Mouse (Mus musculus) T-helper 2 cell (primary cell): ENCODE measurements around the gene Fuom.

ENCODE experiments used
- in situ Hi-C: fragments of 300-600 bp; cut with MboI, MseI; formaldehyde crosslinking; loops from one replicate; pipeline ENCODE4 v1.15.1; 2025; ENCODE audit warnings: high pct_unique_total_duplicates

Fuom gene

GRCm38 (mm10) chr7:140104009-140104408 lies 1.8 kb upstream of the Fuom start:
- in situ Hi-C loops: no loop called here

DNA sequence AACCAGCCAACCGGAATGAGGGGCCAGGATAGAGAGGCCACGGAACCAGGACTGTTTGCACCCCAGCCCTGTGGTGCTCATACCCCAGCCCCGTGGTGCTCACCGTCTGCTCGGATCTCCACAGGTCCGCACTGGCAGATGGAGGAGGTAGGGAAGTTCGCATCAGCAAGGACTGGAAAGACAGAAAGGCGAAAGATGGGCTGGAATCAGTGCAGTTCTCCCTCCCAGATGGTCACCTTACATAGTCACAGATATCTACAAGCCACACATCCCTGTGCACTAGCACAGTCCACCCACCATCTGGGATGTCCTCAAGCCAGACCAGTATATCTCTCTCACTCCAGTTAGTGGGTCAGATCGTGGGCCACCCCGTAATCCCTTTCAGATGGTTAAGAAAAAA lies 743 bp downstream of the Fuom start:
- in situ Hi-C loops: no loop called here

DNA sequence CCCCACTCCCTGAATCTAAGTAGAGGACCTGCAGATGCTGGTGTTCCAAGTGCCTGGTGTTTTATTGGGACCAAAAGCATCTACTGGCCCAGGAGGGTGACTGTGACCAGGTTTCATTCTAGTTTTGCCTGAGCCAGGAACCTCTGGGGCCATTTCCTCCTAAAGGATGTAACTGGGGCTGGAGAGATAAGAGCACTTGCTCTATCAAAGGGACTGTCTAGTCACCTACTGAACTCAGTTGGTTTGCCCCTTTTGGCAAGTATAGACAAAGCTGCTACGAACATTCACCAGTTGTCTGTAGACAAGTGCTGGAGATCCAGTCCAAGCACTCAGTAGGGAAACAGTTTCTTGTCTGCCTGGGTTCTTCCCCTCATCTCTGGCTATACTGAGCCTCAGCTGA lies 3.8 kb downstream of the Fuom start:
- in situ Hi-C loops: no loop called here

DNA sequence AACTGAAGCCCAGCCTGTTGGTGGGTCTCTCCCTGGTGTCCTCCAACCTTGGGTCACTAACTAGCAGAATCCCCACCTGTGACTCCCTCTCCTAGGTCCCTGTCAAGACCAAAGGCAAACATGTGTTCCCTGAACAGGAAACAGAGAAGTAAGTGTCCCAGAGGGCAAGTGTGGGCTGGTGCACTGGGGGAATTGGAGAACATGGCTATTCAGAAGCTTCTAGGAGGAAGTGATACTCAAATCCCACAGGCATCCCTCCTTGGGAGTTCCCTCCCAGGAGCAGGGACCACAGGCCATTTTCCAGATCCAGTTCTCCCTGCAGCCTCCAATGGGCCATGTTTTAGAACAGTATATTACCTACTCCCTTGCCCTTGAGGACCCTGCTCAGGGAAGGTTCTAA lies 6.2 kb downstream of the Fuom start:
- in situ Hi-C loops: no loop called here

DNA sequence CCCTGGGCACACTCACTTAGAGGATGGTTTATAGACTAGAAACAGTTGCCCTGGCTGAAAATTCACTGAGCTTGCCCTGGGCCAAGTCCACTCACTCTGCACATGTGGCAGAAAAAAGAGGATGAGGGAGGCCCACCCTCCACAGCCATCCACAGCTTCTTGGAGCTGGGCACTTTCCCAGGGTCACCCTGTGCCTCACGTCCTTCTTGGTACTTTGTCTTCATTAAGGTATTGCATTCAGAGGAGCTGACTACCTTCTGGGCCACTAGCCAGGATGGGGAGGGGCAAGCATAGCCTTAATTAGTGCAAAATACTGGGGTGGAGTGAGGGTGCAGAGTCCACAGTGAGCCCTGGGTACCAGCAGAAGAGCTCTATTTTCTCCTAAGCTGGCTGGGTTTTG lies 6.7 kb downstream of the Fuom start:
- in situ Hi-C loops: no loop called here

DNA sequence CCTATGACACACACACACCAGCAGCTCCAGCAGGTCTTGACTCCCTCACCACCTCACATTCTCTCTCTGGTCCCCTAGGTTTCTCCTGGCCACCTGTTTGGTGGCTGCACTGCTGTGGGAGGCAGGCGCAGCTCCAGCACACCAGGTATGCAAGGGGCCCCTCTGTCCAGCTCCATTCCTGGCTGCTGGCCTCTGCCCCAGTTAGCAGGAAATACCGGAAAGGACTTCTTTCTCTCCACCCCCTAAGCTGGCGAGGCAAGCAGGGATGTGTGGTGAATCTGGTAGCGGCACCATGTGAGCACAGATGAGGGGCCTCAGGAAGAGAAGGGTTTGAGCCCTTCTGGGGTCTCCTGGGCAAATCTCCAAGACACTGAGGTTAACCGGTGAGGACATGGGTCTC lies 7.3 kb downstream of the Fuom start:
- in situ Hi-C loops: no loop called here

- in situ Hi-C loops: no loop called here
Observed at GRCm38 (mm10) chr7:140092924-140093528, 9.2 kb downstream of the Fuom start, which contains the start of gene Prap1. TSS of gene Prap1 (plus strand) at chr7:140093395.

GRCm38 (mm10) chr7:140090601-140091000 lies 11.6 kb downstream of the Fuom start:
- in situ Hi-C loops: no loop called here

GRCm38 (mm10) chr7:140082242-140082678 lies 20.0 kb downstream of the Fuom start, which contains the start of gene Caly:
TSS of gene Caly (minus strand) at chr7:140082548.
- in situ Hi-C loops: loop anchor here (5.0 kb wide), 1 partner anchor 55 kb away; the partner anchor contains the start of gene Mtg1

- in situ Hi-C loops: loop anchor here (5.0 kb wide), 1 partner anchor 56 kb away; the partner anchor contains the start of gene Mtg1
Observed at GRCm38 (mm10) chr7:140081408-140082241, 20.6 kb downstream of the Fuom start.

GRCm38 (mm10) chr7:140080503-140081156 lies 21.6 kb downstream of the Fuom start:
- in situ Hi-C loops: loop anchor here (5.0 kb wide), 1 partner anchor 57 kb away; the partner anchor contains the start of gene Mtg1

GRCm38 (mm10) chr7:140078711-140079110 lies 23.5 kb downstream of the Fuom start:
- in situ Hi-C loops: no loop called here

- in situ Hi-C loops: no loop called here
Observed at GRCm38 (mm10) chr7:140077698-140078097, 24.5 kb downstream of the Fuom start.

DNA sequence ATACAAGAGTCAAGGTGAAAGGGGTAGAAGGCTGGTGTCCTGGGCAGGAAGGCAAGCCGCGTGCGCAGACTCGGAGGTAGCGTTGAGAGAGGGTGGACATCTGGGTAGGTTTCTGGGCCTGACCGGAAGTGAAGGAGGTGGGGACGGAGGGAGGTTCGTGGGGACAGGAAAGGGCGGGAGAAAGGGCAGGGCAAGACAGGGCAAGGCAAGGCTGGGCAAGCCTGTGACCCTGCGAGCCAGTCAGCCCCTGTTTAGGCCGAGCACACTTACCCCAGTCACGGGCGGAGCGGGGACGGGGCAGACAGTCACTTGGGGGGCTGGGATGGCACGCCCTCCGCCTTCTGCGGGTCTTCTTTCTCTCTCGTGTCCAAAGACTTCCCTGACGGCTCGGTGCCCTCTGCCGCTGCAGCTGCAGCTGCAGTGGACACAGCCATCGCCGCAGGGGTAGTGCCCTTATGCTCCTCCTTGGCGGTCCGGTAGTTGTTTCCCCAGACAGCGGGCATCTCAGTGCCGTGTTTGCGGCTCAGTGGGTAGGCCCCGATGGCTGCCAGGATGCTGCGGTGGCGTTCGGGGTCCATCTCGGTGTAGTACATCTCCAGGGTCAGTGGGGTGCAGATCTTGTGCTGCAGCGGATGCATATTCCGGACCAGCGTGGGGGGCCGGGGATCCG lies 32.1 kb downstream of the Fuom start:
- in situ Hi-C loops: loop anchor here (5.0 kb wide), 1 partner anchor 108 kb away; no protein-coding TSS in a partner anchor

DNA sequence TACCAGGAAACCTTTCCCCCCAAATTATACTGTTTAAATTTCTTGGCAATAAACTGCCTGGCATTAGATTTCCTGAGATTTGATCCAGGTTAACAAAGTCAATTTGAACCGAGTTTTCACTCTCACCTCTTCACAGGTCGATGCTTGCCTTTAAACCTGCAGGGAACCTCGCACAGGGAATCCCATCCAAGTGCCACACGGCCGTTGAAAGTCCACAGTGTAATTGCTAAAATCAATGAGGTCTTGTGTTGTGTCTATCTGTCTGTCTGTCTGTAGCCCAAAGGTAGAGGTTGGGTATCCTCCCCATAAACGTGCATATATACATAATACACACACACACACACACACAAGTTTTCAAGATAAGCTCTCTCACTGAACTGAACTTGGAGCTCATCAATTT lies 34.8 kb downstream of the Fuom start:
- in situ Hi-C loops: loop anchor here (10.0 kb wide), 1 partner anchor 337 kb away; the partner anchor contains the start of gene Olfr531

- in situ Hi-C loops: loop anchor here (10.0 kb wide), 1 partner anchor 342 kb away; the partner anchor contains the start of gene Olfr531
Observed at GRCm38 (mm10) chr7:140063092-140063491, 39.1 kb downstream of the Fuom start.

DNA sequence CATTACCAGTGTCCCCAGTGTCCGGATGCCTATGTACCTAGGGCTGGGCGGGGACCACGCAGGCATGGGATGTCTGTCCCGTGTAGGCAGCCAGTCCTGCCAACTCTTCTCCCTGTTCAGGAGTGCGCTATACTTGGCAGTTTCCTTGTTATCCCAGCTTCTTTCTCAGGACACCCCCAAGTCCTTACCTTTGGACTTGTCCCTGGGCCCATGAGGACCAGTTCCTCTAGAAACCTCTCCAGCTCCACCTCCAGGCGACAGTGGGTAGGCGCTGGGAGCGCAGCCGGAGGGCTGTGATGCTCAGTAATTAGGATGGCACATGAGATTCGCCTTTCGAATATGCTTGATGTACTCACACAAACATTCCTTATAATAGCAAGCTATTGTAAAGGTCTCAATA lies 39.9 kb downstream of the Fuom start:
- in situ Hi-C loops: loop anchor here (10.0 kb wide), 1 partner anchor 342 kb away; the partner anchor contains the start of gene Olfr531

GRCm38 (mm10) chr7:140061832-140062130 lies 40.5 kb downstream of the Fuom start:
- in situ Hi-C loops: loop anchor here (10.0 kb wide), 1 partner anchor 343 kb away; the partner anchor contains the start of gene Olfr531

DNA sequence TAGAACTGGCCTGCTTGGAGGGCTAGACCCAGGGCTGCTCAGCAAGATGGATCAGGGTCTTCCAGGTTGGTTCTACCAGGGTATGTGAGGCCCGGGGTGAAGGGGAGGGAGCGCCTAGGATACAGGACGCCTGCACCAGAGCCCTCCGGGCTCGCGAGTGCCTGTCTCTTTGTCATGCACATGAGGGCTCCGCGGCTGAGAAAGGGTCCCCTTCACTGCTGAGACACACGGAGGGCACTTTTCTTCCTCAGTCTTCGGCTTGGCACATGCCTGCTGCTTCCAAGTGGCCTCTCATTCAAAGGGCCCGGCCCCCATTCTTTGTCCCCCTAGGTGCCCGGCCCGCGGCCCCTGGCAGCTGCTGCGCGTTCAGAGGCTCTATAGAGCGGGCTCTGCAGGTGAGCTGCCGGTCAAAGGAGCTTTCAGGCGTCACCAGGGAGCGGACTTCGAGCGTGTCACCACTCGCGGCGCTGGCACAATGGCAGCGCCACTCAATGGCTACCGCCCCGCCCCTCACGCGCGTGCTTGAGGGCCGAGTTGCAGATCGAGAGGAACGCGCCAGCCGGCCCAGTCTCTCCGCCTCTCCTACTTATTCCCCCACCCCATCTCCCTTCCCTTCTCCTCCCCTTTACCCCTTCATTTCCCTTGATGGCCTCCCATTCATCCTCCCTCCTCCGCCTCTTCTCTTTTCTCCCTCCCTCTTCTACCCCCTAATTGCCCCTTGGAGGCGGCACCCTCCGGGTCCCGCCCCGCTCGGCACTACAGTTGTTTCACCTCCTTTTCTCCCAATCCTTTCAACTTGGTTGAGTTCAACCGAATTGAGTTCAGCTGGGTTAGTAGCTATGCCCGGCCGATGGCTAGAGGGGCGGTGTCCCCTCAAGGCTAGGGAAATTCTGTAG lies 41.1 kb downstream of the Fuom start:
- in situ Hi-C loops: loop anchor here (10.0 kb wide), 1 partner anchor 344 kb away; the partner anchor contains the start of gene Olfr531

DNA sequence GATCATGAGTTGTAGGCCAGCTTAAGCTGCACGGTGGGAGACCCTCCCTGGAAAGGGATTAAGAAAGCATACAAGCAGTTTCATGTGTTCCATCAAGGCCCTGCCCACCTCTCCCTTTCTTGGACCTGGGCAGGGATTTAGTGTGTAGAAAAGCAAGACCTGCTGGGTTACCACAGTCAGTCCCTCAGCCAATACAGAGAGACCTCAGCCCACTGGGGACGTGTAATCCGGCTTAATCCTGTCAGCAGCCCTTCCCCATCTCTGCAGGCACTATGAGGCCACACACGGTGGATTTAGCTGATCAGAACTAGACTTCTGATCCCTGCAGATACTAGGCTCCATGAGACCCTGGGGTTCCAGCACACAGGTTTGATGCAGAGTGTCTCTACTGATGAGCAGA lies 42.6 kb downstream of the Fuom start:
- in situ Hi-C loops: no loop called here
